Mouse (Mus musculus): ENCODE data around the gene Coro1a. TPM values are rescaled to one million over a fixed set of nuclear protein-coding genes. Genes with fewer than 3 reads are reported as not detected.

The Coro1a gene
- total RNA-seq, 2 experiments from 2014 or later: 2.0 to 2.4 TPM

Other genes with a start within 250 kb of the Coro1a start
- gene Atp2a1, start 244.7 kb downstream of the Coro1a start, total RNA-seq (2021): over 10,000 TPM; 23,271 to 27,147 TPM
- gene Sh2b1, start 232.4 kb downstream of the Coro1a start, total RNA-seq (2021): 10 to 100 TPM; 49.2 to 51.0 TPM
- 100 to 1,000 TPM; 118 to 124 TPM for gene Tufm, start 220.4 kb downstream of the Coro1a start, total RNA-seq (2021)
- 10 to 100 TPM; 28.4 to 33.1 TPM for gene Atxn2l, start 204.3 kb downstream of the Coro1a start, total RNA-seq (2021)
- gene Eif3c, start 141.4 kb downstream of the Coro1a start, total RNA-seq (2021): 100 to 1,000 TPM; 167 to 171 TPM
- gene Apobr, start 122.8 kb downstream of the Coro1a start, total RNA-seq (2021): under 1 TPM; 0.47 to 0.59 TPM
- 10 to 100 TPM; 12.7 to 14.4 TPM for gene Cln3, start 122.0 kb downstream of the Coro1a start, total RNA-seq (2021)
- under 1 TPM in 1 of 2 experiments, not detected in 1; 0.31 TPM for gene Il27, start 112.8 kb downstream of the Coro1a start, total RNA-seq (2021)
- 1 to 10 TPM; 7.5 to 8.8 TPM for gene Nupr1, start 76.9 kb downstream of the Coro1a start, total RNA-seq (2021)
- 10 to 100 TPM; 29.1 to 33.1 TPM for gene Sgf29, start 58.5 kb downstream of the Coro1a start, total RNA-seq (2021)
- gene Sult1a1, start 31.4 kb downstream of the Coro1a start, total RNA-seq (2021): 10 to 100 TPM; 11.1 to 15.9 TPM
- 10 to 100 TPM; 37.1 to 42.2 TPM for gene Bola2, start 12.4 kb downstream of the Coro1a start, total RNA-seq (2021)
- gene Slx1b, start 12.0 kb downstream of the Coro1a start, total RNA-seq (2021): 1 to 10 TPM; 1.9 to 2.8 TPM
- 10 to 100 TPM; 16.2 to 20.7 TPM for gene Mapk3, start 51.8 kb upstream of the Coro1a start, total RNA-seq (2021)
- gene Gdpd3, start 58.5 kb upstream of the Coro1a start, total RNA-seq (2021): under 1 TPM in 1 of 2 experiments, not detected in 1; 0.46 TPM
- 100 to 1,000 TPM in 1 of 2 experiments, 10 to 100 TPM in 1; 84.9 to 101 TPM for gene Ypel3, start 69.2 kb upstream of the Coro1a start, total RNA-seq (2021)
- gene Tbx6, start 73.7 kb upstream of the Coro1a start, total RNA-seq (2021): under 1 TPM; 0.52 to 0.59 TPM
- gene Ppp4c, start 84.7 kb upstream of the Coro1a start, total RNA-seq (2021): 10 to 100 TPM; 20.5 TPM
- 10 to 100 TPM; 65.3 to 75.7 TPM for gene Fam57b, start 89.9 kb upstream of the Coro1a start, total RNA-seq (2021)
- gene 4930451I11Rik, start 123.9 kb upstream of the Coro1a start, total RNA-seq (2021): not detected
- gene Doc2a, start 139.6 kb upstream of the Coro1a start, total RNA-seq (2021): not detected
- gene Hirip3, start 154.2 kb upstream of the Coro1a start, total RNA-seq (2021): 1 to 10 TPM; 5.0 to 5.4 TPM
- 10 to 100 TPM in 1 of 2 experiments, 1 to 10 TPM in 1; 8.4 to 12.3 TPM for gene Ino80e, start 154.6 kb upstream of the Coro1a start, total RNA-seq (2021)
- 10 to 100 TPM; 19.7 to 21.9 TPM for gene Taok2, start 176.9 kb upstream of the Coro1a start, total RNA-seq (2021)
- gene Tmem219, start 215.1 kb upstream of the Coro1a start, total RNA-seq (2021): 10 to 100 TPM in 1 of 2 experiments, 1 to 10 TPM in 1; 9.9 to 12.1 TPM
- 1 to 10 TPM; 2.6 to 2.7 TPM for gene Kctd13, start 221.1 kb upstream of the Coro1a start, total RNA-seq (2021)
- gene Asphd1, start 241.8 kb upstream of the Coro1a start, total RNA-seq (2021): not detected
- 1 to 10 TPM in 1 of 2 experiments, under 1 TPM in 1; 0.87 to 1.2 TPM for gene Sez6l2, start 242.8 kb upstream of the Coro1a start, total RNA-seq (2021)

Measured in gastrocnemius, adult 18-20 months (tissue).